Mouse (Mus musculus) testis, adult 2 months (tissue): ENCODE data around the gene Ube2l6. TPM values are rescaled to one million over a fixed set of nuclear protein-coding genes. Genes with fewer than 3 reads are reported as not detected.
A peak's percentile ranks its signal among the peaks of the same experiment; 100 is the strongest.

ENCODE experiments used
- H3K27ac ChIP-seq: fragments of 200-500 bp; 2 replicates; pipeline ENCODE4 v1.5.1; 2012; ENCODE audit warnings: low read depth, low read length; ENCODE audit not compliant: control insufficient read depth, insufficient read depth
- H3K27me3 ChIP-seq: fragments of 200-500 bp; 2 replicates; pipeline ENCODE4 v1.6.1; 2012; ENCODE audit warnings: mild to moderate bottlenecking, low read length, moderate library complexity; ENCODE audit not compliant: control insufficient read depth, insufficient read depth
- H3K36me3 ChIP-seq: fragments of 200-500 bp; 2 replicates; pipeline ENCODE4 v1.6.1; 2012; ENCODE audit warnings: mild to moderate bottlenecking, low read length; ENCODE audit not compliant: control insufficient read depth, insufficient read depth
- H3K4me1 ChIP-seq: fragments of 200-500 bp; 2 replicates; pipeline ENCODE4 v1.6.1; 2012; ENCODE audit warnings: low read length; ENCODE audit not compliant: control insufficient read depth, insufficient read depth
- H3K4me3 ChIP-seq: fragments of 200-500 bp; 2 replicates; pipeline ENCODE4 v1.5.1; 2012; ENCODE audit warnings: low read depth, mild to moderate bottlenecking, low read length, moderate library complexity, mixed read lengths; ENCODE audit not compliant: control insufficient read depth
- CTCF ChIP-seq: fragments of 200-500 bp; IDR thresholded peaks from 2 replicates; pipeline ENCODE4 v1.5.1; 2012; ENCODE audit warnings: low read depth, mild to moderate bottlenecking, inconsistent platforms, low read length, moderate library complexity; ENCODE audit not compliant: control insufficient read depth, insufficient read depth, insufficient replicate concordance
- POLR2A ChIP-seq: fragments of 200-500 bp; IDR thresholded peaks from 2 replicates; pipeline ENCODE4 v1.6.1; 2012; ENCODE audit warnings: low read depth, mild to moderate bottlenecking, inconsistent platforms, low read length, moderate library complexity; ENCODE audit not compliant: control insufficient read depth
- polyA plus RNA-seq: library from polyadenylated mRNA; depleted of rRNA; stranded (reverse); fragments of >200 nt; gene quantifications from 2 replicates; pipeline ENCODE4 v1.2.3, GENCODE M21; 2012

Gene Ube2l6
- polyA plus RNA-seq, 1 experiment, result 2.2 TPM

- H3K4me3 ChIP-seq, result no peak overlapping the region
- H3K27me3 ChIP-seq, result no peaks in the 10 kb centered on the region
- H3K27ac ChIP-seq, result no peak overlapping the region
- no peak for TF ChIP-seq POLR2A
- TF ChIP-seq CTCF, result no peak
- no peaks in the 10 kb centered on the region for H3K4me1 ChIP-seq
- H3K36me3 ChIP-seq, result no peaks in the 10 kb centered on the region
These were observed 36.3 kb upstream of the Ube2l6 start for GRCm38 (mm10) chr2:84762295-84762694.

GRCm38 (mm10) chr2:84762818-84763217, 35.8 kb upstream of the Ube2l6 start:
- Histone ChIP-seq H3K27me3 (no peaks in the 10 kb centered on the region), H3K4me3 (no peak overlapping the region), H3K27ac (no peak overlapping the region), H3K36me3 (no peaks in the 10 kb centered on the region), H3K4me1 (no peaks in the 10 kb centered on the region)
- TF ChIP-seq POLR2A (no peak), CTCF (no peak)

GRCm38 (mm10) chr2:84770501-84770900, 28.1 kb upstream of the Ube2l6 start:
- Histone ChIP-seq H3K27ac (no peak overlapping the region), H3K27me3 (no peaks in the 10 kb centered on the region), H3K36me3 (no peaks in the 10 kb centered on the region), H3K4me1 (peaks cover 5% of the 10 kb centered on the region), H3K4me3 (no peak overlapping the region)
- no peak for TF ChIP-seq CTCF
- no peak for TF ChIP-seq POLR2A

GRCm38 (mm10) chr2:84772454-84772853, 26.2 kb upstream of the Ube2l6 start:
- Histone ChIP-seq H3K36me3 (no peaks in the 10 kb centered on the region), H3K27ac (no peak overlapping the region), H3K27me3 (no peaks in the 10 kb centered on the region), H3K4me3 (no peak overlapping the region), H3K4me1 (peaks cover 5% of the 10 kb centered on the region)
- TF ChIP-seq POLR2A (no peak), CTCF (no peak)

- H3K27me3 ChIP-seq, result no peaks in the 10 kb centered on the region
- H3K27ac ChIP-seq, result no peak overlapping the region
These were observed 25.4 kb upstream of the Ube2l6 start for GRCm38 (mm10) chr2:84773195-84773594.

GRCm38 (mm10) chr2:84774751-84775150, 23.9 kb upstream of the Ube2l6 start:
- TF ChIP-seq POLR2A, result no peak
- no peak for TF ChIP-seq CTCF
- H3K27me3 ChIP-seq, result no peaks in the 10 kb centered on the region
- no peak overlapping the region; the same call in 1 of the 2 replicates for H3K27ac ChIP-seq
- H3K36me3 ChIP-seq, result no peaks in the 10 kb centered on the region
- peaks cover 5% of the 10 kb centered on the region for H3K4me1 ChIP-seq
- peak overlapping the region; percentile 17; the same call in 1 of the 2 replicates for H3K4me3 ChIP-seq

More at GRCm38 (mm10) chr2:84773195-84773594, 25.4 kb upstream of the Ube2l6 start:
- TF ChIP-seq POLR2A, result no peak
- no peak for TF ChIP-seq CTCF
- Histone ChIP-seq H3K4me3 (no peak overlapping the region), H3K36me3 (no peaks in the 10 kb centered on the region), H3K4me1 (peaks cover 5% of the 10 kb centered on the region)

- H3K27me3 ChIP-seq, result no peaks in the 10 kb centered on the region
These were observed 23.4 kb upstream of the Ube2l6 start, which contains the start of gene Serping1 for GRCm38 (mm10) chr2:84775241-84775640. Gene Serping1 (minus strand): TSS chr2:84775444.

More at GRCm38 (mm10) chr2:84775241-84775640, 23.4 kb upstream of the Ube2l6 start, which contains the start of gene Serping1:
- Histone ChIP-seq H3K4me1 (peaks cover 5% of the 10 kb centered on the region), H3K27ac (peak within 1 kb of the TSS; percentile 50), H3K4me3 (peak within 1 kb of the TSS; percentile 17), H3K36me3 (no peaks in the 10 kb centered on the region)
- no peak for TF ChIP-seq CTCF
- TF ChIP-seq POLR2A, result no peak
